Mouse (Mus musculus) brain, embryonic 14.5 days (tissue): ENCODE data around the gene Sarm1. TPM values are rescaled to one million over a fixed set of nuclear protein-coding genes. Genes with fewer than 3 reads are reported as not detected.

Source experiments
- DNase-seq: peaks from one replicate; pipeline ENCODE4 v3.0.0-alpha.2; 2011; ENCODE audit warnings: low read depth
- CTCF ChIP-seq: fragments of 200-500 bp; IDR thresholded peaks from 2 replicates; pipeline ENCODE4 v1.5.1; 2012; ENCODE audit warnings: inconsistent platforms, mild to moderate bottlenecking, moderate library complexity, borderline replicate concordance; ENCODE audit not compliant: insufficient read depth, insufficient read length; ENCODE audit errors: extremely low read depth
- POLR2A ChIP-seq: fragments of 200-500 bp; IDR thresholded peaks from 2 replicates; pipeline ENCODE4 v1.6.1; 2012; ENCODE audit warnings: mild to moderate bottlenecking, inconsistent platforms, borderline replicate concordance; ENCODE audit not compliant: poor library complexity, insufficient read depth, insufficient read length, severe bottlenecking; ENCODE audit errors: extremely low read depth
- polyA plus RNA-seq: library from polyadenylated mRNA; depleted of rRNA; stranded (reverse); fragments of >200 nt; gene quantifications from 2 replicates; pipeline ENCODE4 v1.2.3, GENCODE M21; 2012

Gene Sarm1
- polyA plus RNA-seq, 1 experiment, result 53.5 TPM

- TF ChIP-seq POLR2A (no peak), CTCF (no peak)
- DNase-seq, result no peak
Measured at GRCm38 (mm10) chr11:78458740-78459139, 38.8 kb downstream of the Sarm1 start.

GRCm38 (mm10) chr11:78455308-78455707 is 42.2 kb downstream of the Sarm1 start:
- TF ChIP-seq CTCF (peak; percentile 60; the same call in 1 of the 2 replicates), POLR2A (no peak)
- DNase-seq, result peak; percentile 28

GRCm38 (mm10) chr11:78454276-78454675 is 43.3 kb downstream of the Sarm1 start:
- DNase-seq, result peak; percentile 19
- TF ChIP-seq CTCF (no peak), POLR2A (no peak)

GRCm38 (mm10) chr11:78453675-78454074 is 43.9 kb downstream of the Sarm1 start:
- DNase-seq, result peak; percentile 84
- TF ChIP-seq CTCF (peak; percentile 72; the same call in 1 of the 2 replicates), POLR2A (no peak)

- TF ChIP-seq CTCF (no peak), POLR2A (no peak)
- DNase-seq, result no peak
Measured at GRCm38 (mm10) chr11:78450337-78450736, 47.2 kb downstream of the Sarm1 start.

GRCm38 (mm10) chr11:78448242-78448641 is 49.3 kb downstream of the Sarm1 start:
- TF ChIP-seq CTCF, result no peak
- TF ChIP-seq POLR2A, result no peak
- no peak for DNase-seq

GRCm38 (mm10) chr11:78447168-78447567 is 50.4 kb downstream of the Sarm1 start:
- TF ChIP-seq POLR2A, result no peak
- TF ChIP-seq CTCF, result no peak
- no peak for DNase-seq

GRCm38 (mm10) chr11:78443115-78443514 is 54.4 kb downstream of the Sarm1 start:
- TF ChIP-seq POLR2A (no peak), CTCF (no peak)
- no peak for DNase-seq

GRCm38 (mm10) chr11:78438399-78438930 is 59.1 kb downstream of the Sarm1 start:
- no peak for DNase-seq
- TF ChIP-seq CTCF, result no peak

- TF ChIP-seq POLR2A, result no peak
- TF ChIP-seq CTCF, result no peak
- no peak for DNase-seq
Measured at GRCm38 (mm10) chr11:78437182-78437581, 60.4 kb downstream of the Sarm1 start.

GRCm38 (mm10) chr11:78435776-78436349 is 61.7 kb downstream of the Sarm1 start:
- TF ChIP-seq POLR2A (no peak), CTCF (peak; percentile 69)
- DNase-seq, result peak; percentile 33

- no peak for DNase-seq
- TF ChIP-seq POLR2A (no peak), CTCF (no peak)
Measured at GRCm38 (mm10) chr11:78434052-78434451, 63.5 kb downstream of the Sarm1 start.
